Mouse (Mus musculus) left cerebral cortex, postnatal 4 days (tissue): Measurements from ENCODE around the gene Tnni2. TPM values are rescaled to one million over a fixed set of nuclear protein-coding genes. Genes with fewer than 3 reads are reported as not detected.

Experiments used
- DNase-seq: peaks from one replicate; pipeline ENCODE4 v3.0.0-alpha.2; 2022
- intact Hi-C: fragments of 180-260 bp; cut with DNase I; formaldehyde crosslinking; loops from one replicate; pipeline ENCODE4 v1.15.1; 2025
- total RNA-seq, 2 experiments: library from RNA; stranded (reverse); gene quantifications; 2 replicates each; pipeline ENCODE4 v1.2.3; 2021

Gene Tnni2
- total RNA-seq, 2 experiments from 2014 or later = not detected

DNA sequence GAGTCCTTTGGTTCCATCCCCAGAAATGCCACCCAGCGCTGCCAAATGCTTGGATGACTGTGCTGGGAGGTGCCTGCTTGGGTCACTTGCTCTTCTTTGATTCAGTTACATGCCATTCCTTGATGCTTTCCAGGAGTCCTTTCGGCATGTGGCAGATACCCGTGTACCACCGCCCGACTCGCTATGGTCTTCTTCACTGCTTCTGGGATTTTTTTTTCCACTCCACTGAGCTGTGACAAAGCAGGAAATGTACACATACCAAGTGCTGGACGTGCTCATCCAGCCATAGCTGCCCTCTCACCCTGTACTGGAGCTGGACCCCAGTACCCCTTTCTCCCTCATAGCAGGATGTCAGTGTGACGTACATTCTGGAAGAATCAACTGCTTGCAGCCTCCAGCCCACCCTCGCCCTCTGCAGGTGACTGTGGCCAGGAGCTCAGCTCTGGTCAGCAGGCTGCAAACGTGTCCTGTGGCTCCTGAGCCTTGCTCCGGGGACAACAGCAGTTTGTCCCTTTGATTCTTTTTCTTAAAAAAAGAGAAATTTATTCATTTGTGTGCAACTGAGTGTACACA lies 15.9 kb upstream of the Tnni2 start:
- peak; percentile 43 for DNase-seq
- intact Hi-C loops = no loop called here

DNA sequence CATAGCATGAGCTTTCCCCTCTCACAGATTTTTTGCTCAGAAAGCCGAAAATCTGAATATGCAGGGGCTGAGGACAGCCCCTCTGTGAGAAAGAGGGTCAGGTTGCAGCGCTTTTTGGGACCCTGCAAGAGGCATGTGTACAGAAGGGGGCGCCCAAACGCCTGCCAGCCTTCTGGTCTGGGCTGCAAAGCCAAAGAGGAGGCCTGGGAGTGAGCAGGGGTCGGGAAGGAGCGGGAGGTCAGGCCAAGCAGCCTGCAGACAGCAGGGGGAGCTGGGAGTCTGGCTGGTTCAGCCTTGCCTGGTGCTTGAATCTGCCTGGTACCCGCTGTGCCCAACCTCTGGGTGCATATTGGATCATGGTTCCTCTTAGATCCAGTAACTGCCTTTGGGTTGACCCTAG lies 13.4 kb upstream of the Tnni2 start:
- intact Hi-C loops = no loop called here
- DNase-seq = peak; percentile 73

DNA sequence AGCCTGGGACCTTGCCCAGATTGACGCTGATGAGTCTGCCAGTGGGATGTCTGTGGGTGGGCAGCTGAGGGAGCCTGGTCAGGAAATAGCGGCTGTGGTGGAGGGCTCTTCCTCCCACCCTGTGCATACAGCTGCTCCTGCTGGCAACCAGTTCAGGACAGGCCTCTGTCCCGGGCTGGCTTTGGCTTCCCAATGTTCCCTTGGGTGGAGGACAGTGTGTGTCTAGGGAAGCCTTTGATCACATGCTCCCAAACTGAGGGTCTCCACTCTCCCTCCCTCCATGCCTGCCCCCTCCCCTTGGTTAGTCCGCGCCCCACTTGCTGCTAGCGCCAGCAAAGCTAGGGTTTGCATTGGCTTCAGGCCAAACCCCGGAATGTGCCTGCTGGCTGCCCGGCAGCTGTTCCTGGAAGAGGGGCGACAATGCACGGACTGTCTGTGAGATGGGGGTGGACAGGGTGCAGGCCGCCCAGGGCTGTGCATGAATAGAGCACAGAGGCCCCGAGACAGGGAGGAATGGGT lies 11.4 kb upstream of the Tnni2 start:
- intact Hi-C loops = no loop called here

DNA sequence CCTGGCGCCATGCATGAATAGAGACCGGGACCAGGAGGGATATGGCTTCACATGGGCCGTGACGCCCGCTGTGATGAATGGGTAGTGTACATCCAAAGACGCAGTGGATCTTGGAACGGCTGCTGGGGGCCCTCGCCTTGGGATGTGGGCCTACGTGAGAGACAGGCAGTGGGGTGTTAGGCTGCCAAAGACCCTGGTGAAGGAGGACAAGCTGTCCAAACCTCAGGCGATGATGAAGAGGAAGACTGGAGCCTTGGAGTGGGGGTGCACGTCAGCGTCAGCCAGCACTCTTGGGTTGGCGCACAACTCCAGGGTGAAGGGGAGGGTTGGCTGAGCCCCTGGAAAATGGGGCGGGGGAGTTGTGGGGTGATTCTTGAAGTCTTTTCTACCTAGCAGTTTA lies 10.5 kb upstream of the Tnni2 start:
- intact Hi-C loops = no loop called here
- DNase-seq = no peak

More for the DNA sequence above, 11.4 kb upstream of the Tnni2 start:
- peak; percentile 84 for DNase-seq

DNA sequence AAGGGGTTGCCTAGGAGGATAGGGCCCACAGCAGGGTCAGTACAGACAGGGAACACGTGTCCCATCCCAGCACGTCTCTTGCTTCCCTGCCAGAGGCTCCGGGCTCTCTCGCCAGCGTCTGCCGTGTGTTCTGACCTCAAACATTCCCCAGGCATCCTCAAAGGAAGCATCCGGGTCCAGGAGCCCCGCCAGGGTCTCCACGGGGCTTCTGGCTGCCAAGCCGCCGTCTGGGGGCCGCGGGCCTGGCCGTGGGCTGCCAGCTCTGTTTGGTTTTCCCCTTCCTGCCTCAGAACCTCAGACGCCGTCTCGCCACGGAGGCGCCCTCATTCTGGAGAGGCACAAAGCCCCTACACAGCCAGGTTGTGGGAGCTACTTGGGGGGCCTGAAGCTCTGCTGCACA lies 8.0 kb upstream of the Tnni2 start:
- peak; percentile 43 for DNase-seq
- intact Hi-C loops = no loop called here

DNA sequence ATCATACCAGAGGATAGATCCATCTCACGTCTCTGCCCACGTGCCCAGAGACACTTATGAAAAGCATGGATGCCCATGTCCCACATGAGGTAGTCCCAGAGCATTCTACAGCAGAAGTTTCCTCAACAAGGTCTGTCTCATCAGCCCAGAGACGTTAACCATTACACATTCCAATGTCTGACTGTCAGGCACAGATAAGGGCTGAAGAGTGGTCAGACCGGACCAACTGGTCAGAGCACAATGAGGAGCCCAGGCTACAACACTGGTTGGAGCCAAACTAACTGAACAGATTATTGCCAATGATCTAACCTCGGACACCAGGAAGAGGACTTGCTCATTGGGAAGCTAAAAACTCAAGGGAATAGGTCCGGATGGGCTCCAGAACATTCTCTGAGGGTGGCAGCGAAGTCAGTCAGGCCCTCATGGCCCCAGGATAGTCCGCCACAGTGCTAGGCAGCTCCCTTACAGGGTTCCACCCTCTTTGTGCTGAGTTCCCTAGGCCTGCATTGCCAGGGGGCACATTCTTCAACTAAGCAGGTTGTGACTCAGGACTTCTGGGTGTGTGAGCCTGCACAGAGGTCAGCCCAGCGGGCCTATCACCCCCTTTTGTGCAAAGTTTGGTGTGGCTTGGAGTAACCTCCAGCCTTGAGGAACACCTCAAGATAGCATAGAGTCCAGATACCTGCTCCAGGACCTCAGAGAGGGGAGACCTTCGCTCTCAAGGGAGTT lies 7.3 kb upstream of the Tnni2 start, which contains the start of gene Syt8:
TSS of gene Syt8 (plus strand) at position 714 of the 729 bp plus-strand sequence.
- no peak for DNase-seq
- intact Hi-C loops = no loop called here

DNA sequence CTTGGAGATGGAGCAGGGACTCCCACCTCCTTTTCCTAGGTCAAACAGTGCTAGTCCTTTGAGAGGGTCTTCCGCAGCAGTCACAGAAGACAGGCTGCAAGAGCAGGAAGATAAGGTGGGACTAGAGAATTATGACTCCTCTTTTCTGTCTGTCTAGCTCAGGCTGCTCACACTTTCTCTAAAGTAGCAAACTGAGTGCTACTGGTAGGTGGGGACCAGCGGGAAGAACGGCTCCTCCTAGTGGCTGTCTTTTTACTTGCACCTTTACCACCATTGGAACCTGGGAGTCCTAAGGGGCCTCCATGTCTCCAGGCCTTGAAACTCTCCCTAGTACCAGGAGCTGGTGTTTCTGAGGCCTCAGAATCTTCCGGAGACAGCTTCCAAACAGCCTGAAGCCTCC lies 6.1 kb upstream of the Tnni2 start:
- intact Hi-C loops = loop anchor here (5.0 kb wide), 1 partner anchor 103 kb away; no protein-coding TSS in a partner anchor
- peak; percentile 50 for DNase-seq

DNA sequence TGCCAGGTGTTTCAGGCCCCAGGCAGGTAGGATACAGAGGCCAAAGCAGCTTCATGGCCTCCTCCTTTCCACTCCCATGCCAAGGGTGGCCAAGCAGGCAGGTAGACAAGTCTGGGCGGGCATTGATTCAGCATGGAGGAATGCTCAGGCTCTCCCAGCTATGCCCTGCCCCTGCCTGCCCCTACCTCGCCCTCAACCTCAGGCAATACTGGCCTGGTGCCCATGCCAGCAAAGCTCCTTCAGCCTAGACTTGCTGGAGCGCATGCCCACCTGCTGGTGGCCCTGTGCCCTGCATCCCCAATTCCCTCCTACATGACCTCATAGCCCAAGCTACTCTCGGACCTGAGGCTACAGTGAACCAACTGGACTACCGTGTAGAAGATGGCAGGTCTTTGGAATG lies 4.3 kb upstream of the Tnni2 start:
- DNase-seq = peak; percentile 28
- intact Hi-C loops = loop anchor here (5.0 kb wide), 1 partner anchor 105 kb away; no protein-coding TSS in a partner anchor

DNA sequence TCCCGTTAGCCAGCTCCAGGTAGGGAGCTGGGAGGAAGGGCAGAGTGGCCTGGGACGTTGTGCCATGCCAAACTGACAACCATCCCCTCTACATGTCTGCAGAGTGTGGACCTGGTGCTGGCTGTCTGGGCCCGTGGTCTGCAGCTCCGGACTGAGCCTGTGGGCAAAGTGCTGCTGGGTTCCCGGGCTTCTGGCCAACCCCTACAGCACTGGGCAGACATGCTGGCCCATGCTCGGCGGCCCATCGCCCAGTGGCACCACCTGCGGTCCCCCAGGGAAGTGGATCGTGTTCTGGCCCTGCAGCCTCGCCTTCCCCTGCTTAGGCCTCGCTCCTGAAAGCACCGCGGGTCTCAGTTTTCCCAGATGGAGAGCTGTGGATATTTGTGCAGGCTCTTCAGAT lies 1.6 kb upstream of the Tnni2 start:
- intact Hi-C loops = loop anchor here (5.0 kb wide), 1 partner anchor 108 kb away; no protein-coding TSS in a partner anchor
- peak; percentile 51 for DNase-seq

DNA sequence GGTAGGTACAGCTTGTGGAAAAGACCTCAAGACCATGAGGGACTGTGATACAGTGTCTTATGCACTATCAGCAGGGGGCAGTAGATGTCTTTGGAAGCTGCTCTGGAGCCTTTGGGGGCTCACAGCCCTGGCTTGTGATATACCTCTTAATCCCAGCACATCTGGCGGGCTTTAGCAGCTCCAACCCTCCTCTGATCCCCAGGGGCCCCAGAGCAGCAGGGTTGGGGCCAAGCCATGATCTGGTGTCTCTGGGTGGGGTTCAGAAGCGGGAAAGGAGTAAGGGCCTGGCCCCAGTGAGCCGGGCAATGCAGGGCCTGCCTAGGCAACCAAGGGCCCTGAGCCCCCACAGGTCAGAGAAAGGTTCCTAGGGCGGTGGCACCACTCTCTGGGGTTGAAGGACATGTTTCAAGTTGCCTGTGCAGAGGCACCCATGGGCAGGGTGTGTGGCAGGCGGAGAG lies 922 bp upstream of the Tnni2 start:
- intact Hi-C loops = no loop called here

DNA sequence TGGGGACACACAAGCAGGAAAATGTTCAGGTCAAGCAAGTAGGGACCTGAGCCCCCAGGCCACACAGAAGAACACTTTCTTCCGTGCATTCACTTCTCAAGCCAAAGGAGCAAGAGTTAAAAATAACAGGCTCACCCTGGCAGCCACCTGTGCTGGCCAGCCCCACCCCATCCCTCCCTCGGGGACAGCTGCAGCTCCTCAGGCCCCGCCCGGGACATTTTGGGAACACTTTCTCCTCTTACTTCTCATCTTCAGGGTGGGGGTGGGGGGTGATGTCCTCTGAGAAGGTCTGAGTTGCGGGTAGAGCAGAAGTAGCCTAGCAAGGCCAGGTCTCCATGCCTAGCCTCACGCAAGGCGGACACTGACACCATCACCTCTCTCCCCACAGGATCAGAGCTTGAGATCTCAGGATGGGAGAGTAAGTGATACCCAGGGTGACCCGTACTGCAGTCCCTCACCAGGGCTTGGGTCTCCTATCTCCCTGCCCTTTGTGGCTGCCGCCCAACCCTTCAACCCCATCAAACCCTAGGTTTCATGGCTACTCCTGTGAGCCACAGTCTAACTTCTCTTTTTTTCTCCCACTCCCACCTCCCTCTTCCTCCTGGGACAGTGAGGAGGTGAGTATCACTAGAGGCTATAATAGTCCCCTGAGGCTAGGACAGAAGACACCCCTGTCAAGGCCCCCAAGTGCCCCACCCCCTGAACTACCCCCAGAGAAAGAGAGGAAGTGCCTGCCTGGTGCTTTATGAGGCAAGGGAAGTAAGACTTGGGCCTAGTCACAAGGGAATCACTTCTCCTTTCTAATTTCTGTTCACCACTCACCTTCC lies 686 bp downstream of the Tnni2 start:
- intact Hi-C loops = no loop called here
- DNase-seq = no peak

More for the DNA sequence above, 922 bp upstream of the Tnni2 start:
- peak; percentile 29 for DNase-seq

DNA sequence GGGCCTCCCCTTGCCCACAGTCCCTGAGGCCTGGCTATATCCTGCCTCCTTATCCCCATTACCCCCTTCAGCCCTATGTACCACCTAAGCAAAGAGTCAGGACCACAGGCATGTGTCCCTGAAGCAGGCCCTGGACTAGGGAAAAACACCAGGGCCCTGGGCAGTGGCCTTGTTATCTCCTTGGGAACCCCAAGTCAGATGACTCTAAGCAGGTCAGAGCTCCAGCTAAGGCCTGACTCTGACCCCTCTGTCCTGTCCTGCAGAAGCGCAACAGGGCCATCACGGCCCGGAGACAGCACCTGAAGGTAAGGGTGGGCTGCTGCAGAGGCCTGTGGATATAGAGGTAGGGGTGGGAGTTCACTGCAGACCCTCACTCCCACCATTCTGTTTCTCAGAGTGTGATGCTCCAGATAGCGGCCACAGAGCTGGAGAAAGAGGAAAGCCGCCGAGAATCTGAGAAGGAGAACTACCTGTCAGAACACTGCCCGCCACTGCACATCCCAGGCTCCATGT lies 1.4 kb downstream of the Tnni2 start:
- intact Hi-C loops = no loop called here
- DNase-seq = no peak

DNA sequence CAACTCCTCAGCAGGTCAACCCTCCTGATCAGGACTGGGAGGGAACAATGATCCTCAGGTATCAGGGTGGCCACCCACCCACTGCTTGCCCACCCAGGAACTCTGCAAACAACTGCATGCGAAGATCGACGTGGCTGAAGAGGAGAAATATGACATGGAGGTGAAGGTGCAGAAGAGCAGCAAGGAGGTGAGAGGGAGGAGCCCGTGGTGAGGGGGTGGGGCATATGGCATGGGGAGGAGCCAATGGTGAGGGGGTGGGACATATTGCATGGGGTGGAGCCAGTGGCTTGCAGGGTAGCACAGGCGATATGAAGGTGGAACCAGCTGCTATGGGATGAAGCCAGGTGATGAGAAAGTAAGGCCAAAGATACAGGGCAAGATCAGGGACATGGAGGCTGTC lies 1.9 kb downstream of the Tnni2 start:
- intact Hi-C loops = no loop called here
- no peak for DNase-seq

DNA sequence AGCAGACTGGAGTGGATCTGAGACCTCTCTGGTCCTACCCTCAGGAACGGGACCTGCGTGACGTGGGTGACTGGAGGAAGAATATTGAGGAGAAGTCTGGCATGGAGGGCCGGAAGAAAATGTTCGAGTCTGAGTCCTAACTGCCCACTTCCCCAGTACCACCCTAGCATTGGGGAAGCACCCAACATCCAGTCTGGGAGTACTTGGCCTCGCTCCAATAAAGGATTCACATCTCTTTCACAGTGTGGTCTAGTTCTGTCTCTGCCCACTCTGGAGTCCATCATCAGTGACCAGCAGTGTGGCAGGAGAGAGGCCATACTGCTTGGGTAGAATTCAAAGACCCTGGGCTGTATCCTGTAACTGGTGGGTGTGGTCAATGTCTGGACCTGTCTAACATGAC lies 2.6 kb downstream of the Tnni2 start:
- no peak for DNase-seq
- intact Hi-C loops = no loop called here

DNA sequence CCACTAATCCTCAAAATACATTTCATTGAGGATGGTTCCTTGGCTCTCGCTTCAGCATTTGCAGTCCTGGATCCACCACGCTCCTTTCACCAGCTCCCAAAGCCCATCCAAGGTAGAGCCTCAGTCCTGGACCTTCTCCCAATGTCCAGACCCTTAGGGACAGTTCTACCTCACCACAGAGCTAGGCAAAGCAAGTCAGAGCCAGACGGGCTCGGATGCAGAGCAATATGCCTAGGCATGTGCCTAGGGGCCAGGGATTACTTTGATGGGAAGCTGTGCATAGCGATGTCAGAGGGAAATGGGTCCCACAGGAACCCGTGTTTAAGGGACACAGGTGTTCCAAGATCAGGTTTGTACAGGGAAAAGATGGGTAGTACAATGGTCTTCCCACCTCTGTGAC lies 3.7 kb downstream of the Tnni2 start:
- no peak for DNase-seq
- intact Hi-C loops = no loop called here

DNA sequence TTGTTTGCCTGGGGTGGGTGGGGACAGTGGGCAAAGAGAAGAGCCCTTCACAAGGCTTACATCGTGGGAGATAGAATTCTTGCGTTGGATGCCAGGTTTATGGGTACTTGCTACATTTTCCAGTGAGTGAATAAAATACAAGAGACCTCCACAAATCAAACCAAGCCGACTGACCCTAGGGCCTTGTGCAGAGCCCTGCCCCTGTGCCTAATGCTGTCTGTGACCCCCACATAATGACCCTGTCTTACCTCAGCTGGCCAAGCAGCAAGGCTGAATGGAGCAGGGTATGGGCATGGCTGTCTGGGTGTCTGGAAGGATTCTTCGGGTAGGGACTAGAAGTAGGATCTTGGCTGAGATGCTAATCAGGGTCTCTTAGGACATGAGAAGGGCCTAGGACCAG lies 4.7 kb downstream of the Tnni2 start:
- no peak for DNase-seq
- intact Hi-C loops = no loop called here

DNA sequence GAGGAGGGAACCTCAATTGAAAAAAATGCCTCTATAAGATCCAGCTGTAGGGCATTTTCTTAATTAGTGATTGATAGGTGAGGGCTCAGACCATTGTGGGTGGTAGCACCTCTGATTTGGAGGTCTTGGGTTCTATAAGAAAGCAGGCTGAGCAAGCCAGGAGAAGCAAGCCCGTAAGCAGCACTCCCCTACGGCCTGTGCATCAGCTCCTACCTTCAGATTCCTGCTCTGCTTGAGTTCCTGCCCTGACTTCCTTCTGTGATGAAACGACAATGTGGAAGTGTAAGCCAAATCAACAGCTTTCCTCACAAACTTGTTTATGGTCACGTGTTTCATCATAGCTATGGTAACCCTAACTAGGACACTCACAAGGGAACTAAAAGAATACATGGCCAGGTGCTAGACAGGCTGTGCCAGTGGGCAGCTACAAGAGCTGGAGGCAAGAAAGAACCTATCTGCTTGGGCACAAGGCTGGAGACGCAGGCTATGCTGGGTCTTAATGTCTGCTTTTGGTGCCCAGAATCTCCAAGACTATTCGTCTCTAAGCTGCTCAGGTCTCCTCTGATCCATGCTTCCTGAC lies 7.5 kb downstream of the Tnni2 start:
- intact Hi-C loops = no loop called here
- no peak for DNase-seq

DNA sequence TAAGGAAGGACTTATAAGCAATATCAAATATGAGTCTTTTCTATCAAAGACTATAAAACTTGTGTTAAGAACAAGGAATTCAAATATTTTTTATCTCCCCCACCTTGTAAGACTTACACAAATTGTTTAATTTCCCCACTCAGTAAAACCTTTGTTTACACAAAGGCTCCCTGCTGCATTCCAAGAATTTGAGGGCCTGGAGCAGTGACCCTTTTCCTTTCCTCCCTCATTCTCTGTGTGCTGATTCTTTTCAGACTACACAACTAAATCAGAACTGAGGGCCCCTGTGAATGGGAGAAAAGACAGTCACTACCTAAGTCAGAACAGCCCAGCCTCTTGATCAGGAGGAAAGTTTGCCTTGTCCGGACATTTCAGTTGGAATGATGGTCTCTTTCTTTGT lies 13.1 kb downstream of the Tnni2 start:
- intact Hi-C loops = no loop called here
- no peak for DNase-seq

DNA sequence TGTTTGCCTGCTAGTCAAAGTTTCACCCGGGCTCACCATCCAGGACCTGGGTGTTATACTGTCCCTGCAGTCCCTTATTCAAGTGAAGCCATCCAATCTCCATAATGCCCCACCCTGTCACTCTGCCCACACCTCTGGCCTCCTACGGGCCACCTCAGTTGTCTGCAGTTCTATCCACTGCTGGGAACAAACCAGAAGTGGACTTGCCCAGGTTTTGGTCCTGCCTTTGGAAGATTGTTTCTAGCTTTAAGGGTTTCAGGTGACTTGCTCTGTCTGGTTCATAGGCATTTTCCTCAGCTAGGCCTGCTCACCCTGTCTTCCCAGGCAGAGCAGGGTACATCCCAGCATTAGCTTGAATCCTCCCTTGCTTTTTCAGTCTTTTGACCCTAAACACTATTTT lies 13.6 kb downstream of the Tnni2 start:
- intact Hi-C loops = no loop called here
- no peak for DNase-seq

DNA sequence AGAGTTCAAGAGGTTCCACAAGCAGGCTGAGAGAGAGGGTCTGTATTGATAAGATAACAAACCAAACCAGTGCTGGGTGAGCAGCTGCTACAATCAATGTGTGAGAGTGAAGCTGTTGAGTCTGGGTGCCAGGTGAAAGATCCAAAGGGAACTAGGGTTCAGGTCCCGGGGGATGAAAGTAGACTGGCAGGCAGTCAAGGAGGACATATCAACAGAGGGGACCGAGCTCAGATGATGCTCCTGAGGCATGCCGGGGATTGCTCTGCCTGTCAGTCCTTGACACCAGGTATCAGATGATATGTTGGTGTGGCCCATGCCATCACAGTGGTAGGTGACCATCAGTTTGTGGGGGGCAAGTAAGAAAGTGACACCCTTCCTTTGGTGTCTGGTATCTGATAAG lies 15.2 kb downstream of the Tnni2 start:
- no peak for DNase-seq
- intact Hi-C loops = no loop called here
